Mouse (Mus musculus) activated CD4-positive, CD25-positive, alpha-beta regulatory T cell, adult 4 months (primary cell): ENCODE measurements around the gene Kin. TPM values are rescaled to one million over a fixed set of nuclear protein-coding genes. Genes with fewer than 3 reads are reported as not detected.
A peak's percentile ranks its signal among the peaks of the same experiment; 100 is the strongest.

Experiments used
- ATAC-seq: one replicate; pipeline ENCODE4 v1.8.0; 2017
- polyA plus RNA-seq, 2 experiments: library from polyadenylated mRNA; unstranded; fragments of 100-300 nt; shearing (Covaris generic); gene quantifications; one replicate each; pipeline ENCODE4 v1.2.1; 2017

The Kin gene
- polyA plus RNA-seq, result 10 to 100 TPM; 28.1 to 34.7 TPM

DNA sequence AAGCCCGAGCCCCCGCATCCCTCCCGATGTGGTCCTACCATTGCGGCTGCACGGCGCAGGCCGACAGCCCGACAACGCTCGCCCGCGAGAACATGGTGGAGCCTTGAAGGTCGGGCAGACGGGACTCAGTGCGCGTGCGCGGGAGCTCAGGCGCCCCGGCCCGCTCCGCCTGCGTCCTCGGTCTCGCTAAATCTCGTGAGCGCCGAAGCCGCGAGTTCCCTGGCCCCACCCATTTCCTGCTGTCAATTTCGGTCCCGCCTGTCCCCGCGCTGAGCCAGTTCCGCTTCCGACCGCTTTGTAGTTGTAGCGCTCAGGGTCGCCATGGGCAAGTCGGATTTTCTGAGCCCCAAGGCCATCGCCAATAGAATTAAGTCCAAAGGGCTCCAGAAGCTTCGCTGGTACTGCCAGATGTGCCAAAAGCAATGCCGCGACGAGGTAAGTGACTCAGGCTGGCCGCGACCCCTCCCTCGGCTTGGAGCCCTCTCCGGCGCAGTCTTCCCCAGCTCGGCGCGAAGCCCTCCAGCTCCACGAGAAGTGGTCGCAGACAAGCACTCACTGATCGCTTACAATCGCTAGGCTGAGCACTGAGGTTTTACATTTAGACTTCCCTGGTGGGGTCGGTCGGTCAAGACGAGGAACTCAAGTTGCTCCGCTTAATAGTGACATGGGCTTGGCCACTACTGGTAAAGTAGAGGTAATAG lies at the start of gene Kin, which contains the start of gene Atp5c1:
Kin (plus strand) TSS at position 284 of the 701 bp plus-strand sequence.
Atp5c1 (minus strand) TSS at position 201 of the 701 bp plus-strand sequence.
- peak; percentile 98 for ATAC-seq

DNA sequence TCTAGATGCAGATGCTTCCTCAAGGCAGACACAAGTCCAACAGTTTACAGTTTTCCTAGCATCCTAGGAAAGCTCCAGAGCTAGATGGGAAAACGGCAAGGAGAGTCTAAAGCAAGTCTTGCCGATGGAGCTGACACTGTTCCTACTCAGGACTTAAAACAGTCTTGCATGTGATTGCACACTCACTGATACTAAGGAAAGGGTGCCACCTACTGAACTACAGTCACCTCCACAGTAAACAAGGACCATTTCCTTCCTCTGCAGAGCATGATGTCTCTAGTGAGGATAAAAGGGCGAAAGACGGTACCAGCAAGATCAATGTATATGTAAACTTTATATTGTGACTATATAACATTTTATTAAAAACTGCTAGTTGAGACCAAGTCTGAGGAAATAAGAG lies 46.7 kb upstream of the Kin start:
- ATAC-seq, result peak; percentile 32

DNA sequence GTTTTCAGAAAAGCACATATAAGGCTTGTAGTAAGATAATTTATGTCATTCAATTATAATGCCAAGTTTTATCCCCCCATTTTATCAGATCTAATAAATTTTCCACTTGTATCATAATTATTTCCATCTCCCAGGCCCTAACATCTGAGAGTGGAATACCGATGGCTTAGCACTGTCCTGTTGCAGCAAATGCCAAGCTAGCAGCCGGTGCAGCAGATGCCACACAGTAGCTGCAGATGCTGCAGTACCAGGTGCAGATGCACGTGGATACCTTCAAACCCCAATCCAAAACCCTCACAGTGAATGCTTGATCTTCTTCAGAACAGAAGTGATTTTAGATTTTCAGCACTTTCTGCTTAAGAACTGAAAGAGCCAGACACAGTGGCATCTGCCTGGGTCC lies 45.4 kb upstream of the Kin start:
- no peak for ATAC-seq

DNA sequence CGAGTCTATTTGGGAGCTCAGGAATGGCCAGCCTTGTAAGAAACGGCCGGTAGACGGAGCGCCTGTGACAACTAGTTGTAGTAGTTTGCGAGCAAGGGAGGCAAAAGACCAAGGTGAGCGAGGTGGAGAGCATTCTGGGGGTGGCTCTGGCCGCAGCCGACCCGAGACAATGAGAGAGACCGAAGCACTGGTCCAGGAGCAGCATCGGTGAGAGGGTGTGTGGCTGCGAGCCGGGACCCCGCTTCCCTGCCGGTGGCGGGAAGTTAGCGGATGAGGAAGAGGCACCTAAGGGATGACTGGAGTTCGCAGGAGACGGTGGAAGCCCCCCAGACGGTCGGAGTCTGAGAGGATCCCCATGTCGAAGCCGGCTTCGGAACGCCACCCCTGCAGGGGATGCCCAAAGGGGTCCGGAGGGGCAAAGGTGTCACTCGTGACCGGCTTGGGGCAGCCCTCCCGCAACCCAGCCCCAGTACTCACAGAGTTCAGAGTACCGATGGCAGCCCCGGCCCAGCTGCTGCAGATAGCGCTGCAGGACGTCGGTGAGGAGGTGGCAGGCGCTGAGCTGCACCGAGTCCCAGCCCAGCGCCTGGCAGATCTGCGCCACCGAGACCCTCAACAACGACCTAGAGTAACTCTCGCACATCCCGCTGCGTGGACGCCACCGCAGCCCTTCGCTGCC lies 32.5 kb upstream of the Kin start:
- ATAC-seq, result peak; percentile 25

DNA sequence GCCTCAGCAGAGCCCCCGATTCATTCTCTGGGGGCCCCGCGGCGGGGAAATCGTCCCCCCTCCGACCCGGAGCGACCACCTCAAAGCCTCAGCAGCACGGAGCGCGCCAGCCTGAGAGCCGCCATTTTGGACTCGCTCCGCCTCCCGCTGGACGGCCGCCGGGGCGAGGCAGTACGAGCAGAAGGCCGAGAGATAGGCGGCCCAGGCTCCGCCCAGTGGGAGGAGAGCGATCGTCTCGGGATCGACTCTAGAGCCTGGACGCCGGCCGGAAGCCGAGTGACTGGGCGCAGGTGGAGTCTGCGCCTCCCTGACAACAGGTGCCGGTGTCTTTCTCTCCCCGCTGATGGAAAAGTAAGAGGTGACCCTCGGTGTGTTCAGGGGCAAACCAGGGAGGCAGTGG lies 31.9 kb upstream of the Kin start, which contains the start of gene Taf3:
Taf3 (minus strand) TSS at position 136 of the 400 bp plus-strand sequence.
- ATAC-seq, result peak; percentile 95

DNA sequence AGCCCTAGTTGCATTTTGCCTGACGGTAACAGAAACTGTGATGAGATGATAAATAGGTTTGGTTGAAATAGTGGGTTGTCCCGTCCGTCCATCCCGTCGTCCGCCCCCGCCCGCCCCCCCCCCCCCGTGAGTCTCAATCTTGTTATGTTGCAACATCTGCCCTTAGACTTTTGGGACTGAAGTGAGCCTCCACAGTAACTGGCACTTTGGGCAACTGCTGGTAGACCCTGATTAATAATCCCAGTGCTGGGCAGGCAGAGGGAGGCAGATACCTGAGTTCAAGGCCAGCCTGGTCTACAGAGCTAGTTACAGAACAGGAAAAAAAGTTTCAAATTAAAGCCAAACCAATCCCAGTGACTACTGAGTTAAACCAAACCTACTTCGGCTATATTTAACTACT lies 30.9 kb upstream of the Kin start:
- ATAC-seq, result no peak

DNA sequence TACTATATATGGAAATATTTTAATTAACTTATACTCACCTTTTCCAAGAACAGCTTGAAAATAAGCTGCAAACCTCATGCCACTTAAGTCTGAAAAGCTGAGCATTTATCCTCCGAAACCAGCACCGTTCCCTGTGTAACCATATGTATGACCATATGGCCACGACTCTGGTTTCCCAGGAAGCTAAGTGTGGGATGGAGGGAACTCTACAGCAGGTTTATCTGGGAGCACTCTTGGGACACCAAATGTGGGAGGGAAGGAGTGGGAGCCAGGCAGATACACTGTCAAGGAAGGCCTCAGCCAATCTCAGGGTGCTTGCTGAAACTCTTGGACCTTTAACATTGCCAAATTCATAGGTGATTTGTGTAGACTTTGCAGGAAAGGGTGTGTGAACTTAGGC lies 29.5 kb upstream of the Kin start:
- no peak for ATAC-seq

DNA sequence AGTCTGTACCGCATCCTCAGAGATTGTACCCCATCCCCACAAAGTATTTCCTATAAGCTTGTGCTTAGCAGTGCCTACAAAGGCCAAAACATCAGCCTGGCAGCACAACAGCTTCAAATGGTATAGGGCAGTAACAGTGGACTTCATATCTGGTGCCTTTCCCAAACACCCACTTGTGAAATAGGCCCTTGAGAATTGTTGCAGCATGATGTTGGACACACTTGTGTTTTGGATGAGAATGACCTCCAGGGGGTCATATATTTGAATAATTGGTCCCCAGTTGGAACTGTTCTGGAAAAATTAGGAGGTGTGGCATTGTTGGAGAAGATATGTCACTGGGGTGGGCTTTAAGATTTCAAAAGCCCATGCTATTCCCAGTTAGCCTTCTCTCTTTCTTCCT lies 28.4 kb upstream of the Kin start:
- ATAC-seq, result no peak

DNA sequence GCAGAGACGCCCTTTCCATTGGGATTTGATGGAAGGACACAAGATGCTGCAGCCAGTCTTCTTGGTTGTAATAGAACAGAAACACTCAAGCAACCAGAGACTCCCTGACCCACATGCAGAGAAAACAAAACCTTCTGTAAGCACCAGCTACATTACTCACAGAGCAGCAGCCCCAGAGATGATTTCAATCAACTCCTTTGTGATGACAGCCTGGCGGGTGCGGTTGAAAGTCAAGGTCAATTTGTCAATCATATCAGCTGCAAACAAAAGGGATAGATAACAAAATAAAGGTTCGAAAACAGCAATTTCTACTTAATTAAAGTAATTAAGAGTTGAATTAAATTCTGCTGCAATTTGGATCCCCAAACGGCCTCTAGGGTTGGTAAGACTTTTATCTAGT lies 21.6 kb upstream of the Kin start:
- ATAC-seq, result no peak

DNA sequence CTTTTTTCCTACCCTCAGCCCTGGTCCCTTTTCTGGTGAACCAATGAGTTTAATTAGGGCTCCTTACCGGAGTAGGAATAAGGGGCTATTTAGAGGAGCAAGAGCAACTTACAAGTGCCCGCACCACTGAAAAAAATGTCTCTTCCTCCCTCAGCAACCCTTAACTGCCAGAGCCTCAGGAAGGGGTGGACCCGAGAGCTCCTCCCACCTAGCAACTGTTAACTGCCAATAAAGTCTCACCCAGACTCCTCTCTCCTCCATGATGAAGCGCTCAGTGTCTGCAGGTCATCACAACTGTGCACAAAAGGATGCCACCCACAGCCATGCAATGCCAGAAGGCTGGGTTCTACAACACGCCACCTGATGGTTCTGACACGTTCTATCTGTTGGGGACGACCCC lies 8.6 kb upstream of the Kin start:
- no peak for ATAC-seq

DNA sequence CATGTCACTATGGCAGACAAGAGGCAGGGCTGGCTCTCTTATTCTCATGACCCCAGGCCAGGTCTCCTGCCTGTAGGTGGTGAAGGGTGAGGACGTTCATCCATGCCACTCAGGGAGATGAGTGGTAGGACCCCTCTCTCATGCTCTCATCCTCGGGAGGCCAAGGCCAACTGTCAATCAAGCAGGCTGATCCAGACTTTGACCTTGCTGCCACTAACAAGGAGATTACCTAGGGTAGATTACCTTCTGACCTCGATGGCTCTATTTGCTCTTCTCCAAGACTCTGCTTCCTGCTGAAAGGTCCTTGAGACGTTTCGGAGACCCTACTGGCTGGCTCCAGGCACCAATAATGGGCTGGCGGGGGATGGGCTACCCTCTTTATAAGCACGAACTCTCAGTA lies 5.9 kb upstream of the Kin start:
- ATAC-seq, result no peak

DNA sequence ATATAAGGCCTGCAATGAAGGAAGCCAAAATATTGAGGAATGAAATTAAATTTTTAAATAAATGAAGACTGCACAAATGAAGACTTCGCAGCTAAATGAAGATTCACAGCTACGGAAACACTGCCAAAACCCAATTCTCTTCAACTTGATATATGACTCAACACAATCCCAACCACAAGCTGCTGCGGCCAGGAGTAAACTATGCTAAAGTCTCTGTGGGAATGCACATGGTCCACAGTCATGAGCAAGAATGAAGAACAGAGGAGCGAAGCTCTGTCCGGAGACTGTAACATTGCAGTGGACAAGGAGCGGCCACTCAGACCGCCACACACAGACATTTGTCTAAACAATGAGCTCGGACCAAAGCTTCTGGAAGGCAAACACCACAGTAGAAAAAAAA lies 3.7 kb upstream of the Kin start:
- no peak for ATAC-seq

DNA sequence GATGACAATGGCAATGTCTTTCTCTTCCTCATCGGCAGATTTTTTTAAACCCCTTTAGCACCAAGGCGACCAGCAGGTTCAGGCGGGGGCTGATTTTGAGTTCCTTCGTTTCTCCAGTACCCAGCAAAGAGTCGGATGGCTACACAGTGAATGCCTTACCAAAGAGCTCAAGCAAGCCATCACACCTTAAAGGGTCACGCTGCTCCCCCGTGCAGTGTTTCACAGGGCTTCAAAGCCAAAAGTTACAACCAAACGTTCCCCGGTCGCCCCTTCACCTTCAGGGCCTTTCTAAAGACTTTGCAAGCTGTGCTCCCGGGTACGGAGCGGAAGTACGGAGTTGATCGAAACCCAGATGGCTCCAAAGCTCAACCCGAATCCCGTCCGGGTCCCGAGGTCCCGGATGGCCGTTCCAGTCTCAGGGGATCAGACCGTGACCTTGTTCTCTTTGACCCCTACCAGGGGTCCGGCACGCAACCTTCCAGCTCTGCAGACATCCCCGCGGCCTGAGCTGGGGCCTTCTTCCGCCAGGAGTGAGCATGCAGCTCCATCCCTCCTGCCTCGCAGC lies 566 bp upstream of the Kin start:
- ATAC-seq, result peak; percentile 45

DNA sequence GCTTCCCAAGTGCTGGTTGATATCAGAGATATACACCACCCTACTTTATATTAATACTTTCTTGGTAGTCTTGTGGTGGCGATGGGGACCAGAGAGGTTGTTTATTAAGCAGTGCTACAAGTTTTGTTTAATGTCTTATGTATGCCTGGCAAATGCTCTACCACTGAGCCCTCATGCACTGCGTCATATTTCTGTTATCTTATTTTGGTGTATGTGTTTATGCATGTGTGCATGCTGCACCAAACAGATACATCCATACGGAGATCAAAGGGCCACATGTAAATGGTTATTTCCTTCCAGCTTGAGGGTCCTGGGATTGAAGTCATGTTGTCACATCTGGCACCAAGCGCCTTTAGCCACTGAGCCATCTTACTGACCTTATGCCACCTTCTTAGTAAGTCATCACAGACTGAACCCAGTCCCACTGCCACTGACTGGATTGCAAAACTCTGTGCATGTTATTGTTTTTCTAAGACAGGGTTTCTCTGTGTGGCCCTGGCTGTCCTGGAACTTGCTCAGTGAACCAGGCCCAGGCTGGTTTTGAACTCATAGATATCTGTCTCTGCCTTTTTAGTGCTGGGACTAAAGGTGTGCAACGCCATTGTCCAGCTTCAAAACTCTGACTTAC lies 1.2 kb downstream of the Kin start:
- no peak for ATAC-seq

DNA sequence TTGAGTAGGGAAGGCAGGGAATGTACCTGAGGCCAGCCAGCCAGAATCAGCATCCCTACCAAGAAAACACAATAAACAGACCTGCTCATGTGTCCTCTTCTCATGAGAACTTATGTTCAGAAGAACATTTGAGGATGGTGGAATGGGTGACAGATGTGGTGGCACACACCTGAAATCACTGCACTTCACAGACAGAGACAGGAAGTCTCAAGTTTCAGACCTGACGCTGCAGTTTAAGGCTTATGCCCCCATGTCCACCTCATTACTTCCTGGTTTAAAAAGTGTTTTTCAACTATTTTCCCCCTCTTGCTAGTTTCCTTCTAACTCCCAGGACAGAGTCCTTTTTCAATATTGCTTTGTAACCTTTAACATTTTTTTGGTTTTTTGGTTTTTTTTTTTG lies 2.3 kb downstream of the Kin start:
- ATAC-seq, result no peak

DNA sequence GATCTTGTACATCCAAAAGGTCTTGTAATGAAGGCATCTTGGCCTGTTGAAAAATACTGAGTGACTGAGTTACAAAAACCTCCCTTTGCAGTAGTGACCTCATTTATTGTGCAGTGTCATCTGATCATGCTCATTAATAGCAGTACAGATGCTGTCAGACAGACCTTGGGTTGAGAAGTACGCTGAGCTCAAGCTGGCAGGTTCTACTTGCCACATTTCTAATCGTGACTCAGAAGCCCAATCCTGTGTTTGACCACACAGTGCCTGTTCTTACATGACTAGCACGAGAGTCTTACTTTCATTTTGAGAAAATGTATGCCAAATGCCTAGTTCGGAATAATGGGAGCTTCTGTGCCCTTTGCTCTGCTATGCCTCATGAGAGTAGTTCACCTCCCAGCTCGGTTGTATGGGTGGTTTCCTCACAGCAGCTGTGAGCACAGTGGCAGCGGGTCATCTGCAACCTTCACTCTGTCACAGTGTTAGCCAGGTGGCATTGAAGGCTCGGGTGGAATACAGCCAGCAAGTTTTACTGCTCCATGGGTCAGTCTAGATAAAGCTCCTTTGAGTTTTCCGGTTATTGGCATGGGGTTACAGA lies 7.0 kb downstream of the Kin start:
- no peak for ATAC-seq

DNA sequence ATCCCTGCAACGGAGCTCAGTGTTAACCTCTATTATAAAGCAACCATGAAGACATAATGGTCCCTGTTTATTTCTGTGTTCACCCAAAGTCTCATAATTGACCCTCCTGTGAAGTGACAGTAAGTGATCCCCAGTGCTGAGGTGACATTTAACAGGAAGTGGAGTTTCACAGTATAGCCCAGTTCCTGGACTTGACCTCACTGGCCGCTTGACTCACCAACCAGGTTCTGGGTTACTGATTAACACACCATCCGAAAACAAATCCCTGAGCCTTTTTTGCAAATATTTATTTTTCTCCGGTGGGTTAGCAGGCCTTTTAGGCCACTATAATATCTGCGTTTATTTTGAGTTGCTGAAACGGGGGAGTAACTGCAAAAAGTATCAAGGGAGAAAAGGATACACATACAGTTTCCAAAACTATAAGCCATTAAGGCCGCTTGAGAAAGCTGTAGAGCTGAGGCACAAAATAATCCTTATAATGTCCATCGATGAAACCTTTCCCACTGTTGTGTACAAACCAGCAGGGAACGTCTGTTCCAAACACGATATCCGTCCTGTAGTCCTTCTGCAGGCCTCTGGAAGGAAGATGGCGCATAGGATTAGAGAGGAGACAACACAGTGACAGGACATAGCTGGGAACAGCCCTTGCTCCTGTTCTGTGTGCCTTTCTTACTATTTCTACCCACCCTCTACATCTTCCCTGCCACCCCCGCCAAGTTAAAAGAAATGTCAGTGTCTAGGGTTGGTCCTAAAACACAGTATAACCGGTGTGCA lies 14.1 kb downstream of the Kin start:
- ATAC-seq, result no peak

DNA sequence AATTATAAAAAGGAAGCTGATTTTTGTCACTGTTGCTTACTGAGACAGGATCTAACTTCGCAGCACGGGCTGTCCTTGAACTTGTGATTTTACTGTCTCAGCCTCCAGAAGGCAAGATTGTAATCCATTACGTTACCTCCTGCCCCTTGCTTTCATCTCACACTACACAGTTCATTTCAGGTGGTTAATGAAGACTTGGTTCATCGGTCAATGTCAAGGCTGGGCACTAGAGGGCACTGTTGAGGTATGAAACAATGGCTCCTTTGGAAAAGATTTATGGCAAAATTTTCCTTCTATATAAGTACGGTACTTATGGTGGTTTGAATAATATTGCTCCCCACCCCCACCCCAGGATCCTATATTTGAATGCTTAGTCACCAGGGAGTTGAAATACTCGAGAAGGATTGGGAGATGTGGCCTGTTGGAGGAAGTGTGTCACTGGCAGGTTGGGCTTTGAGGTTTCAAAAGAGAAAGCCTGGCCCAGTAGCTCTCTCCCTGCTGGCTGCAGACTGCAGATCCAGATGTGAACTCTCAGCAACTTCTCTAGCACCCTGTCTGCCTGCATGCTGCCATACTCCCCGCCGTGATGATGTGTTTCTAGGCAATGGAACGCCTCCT lies 18.3 kb downstream of the Kin start:
- ATAC-seq, result peak; percentile 36

DNA sequence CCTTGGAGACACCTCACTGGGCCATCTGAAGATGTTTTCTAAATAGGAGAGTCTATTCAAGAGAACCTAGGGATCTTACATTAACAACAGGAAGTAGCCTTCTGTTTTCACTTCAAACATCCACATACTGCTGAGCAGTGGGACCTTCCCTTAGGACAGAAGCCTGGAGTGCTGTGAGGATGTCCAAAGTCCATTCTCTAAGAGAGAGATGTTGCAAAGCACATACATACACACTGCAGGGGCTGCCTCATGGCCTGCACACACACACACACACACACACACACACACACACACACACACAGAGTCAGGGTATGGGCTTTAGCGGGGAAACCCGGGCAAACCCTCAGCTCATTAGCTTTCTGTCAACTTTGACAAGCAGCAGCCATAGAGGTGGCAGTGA lies 20.1 kb downstream of the Kin start:
- no peak for ATAC-seq

DNA sequence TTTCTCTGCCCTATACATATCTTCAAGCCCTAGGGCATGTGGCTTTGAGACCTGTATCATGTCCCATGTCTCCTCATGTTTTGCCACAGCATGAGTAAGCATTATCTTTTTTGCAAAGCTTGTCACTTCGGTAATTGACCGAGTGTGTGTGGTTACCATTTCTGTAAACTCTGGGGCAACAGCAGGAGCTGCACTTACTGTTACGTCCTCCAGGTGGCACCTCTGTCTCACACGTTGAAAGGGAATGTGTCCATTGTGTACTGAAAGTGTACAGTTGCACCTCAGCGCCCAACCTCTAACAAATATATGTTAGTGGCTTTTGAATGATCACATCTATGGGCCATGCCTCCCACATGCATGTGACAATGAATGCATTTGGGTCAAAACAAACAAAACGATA lies 20.8 kb downstream of the Kin start:
- ATAC-seq, result peak; percentile 76

DNA sequence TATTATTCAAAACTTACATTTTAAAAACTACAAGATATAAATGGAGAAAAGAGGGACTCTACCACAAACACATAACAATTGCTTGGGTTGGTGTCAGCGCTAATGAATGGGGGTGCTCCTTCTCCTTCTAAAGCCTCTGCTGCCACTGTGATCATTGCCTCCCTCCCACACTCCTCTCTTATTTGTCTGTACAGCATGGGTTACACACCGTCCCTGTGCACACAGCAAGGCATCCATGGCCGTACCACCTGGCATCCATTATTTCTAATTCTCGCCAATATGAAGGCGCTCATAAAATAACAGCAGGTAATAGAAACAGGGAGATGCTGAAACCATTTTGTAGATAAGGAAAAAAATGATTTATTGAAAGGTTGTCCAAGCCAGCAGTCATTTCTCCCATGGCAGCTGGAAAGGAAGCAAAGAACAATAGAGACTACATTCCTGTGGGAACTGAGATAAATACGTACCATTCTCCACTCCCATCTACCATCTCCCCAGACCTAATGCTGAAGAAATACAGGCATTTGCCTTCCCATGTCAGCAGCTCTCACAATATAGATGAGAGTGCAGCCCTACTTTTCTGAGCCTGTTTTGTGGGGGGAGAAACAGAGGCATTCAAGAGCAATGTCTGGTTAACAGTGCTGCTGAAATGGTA lies 28.3 kb downstream of the Kin start:
- no peak for ATAC-seq
